Mouse (Mus musculus) ZHBTc4 (cell line): Measurements from ENCODE around the gene Atrn.

Source experiments
- DNase-seq: peaks from one replicate; pipeline ENCODE4 v3.0.0-alpha.2; 2011; ENCODE audit warnings: low read depth, low spot score

Gene Atrn

GRCm38 (mm10) chr2:131038675-131039074, 132.4 kb downstream of the Atrn start:
- DNase-seq, result no peak

GRCm38 (mm10) chr2:131040854-131041825, 134.8 kb downstream of the Atrn start:
- peak; percentile 61 for DNase-seq

- DNase-seq, result no peak
Observed at GRCm38 (mm10) chr2:131042988-131043387, 136.7 kb downstream of the Atrn start, which contains the start of gene Gfra4. TSS of gene Gfra4 (minus strand) at chr2:131043088.

GRCm38 (mm10) chr2:131044354-131044852, 138.1 kb downstream of the Atrn start:
- peak; percentile 22 for DNase-seq

- DNase-seq, result no peak
Observed at GRCm38 (mm10) chr2:131044989-131045720, 138.9 kb downstream of the Atrn start.

GRCm38 (mm10) chr2:131046025-131046424, 139.7 kb downstream of the Atrn start:
- no peak for DNase-seq

- DNase-seq, result no peak
Observed at GRCm38 (mm10) chr2:131052043-131052442, 145.7 kb downstream of the Atrn start.

GRCm38 (mm10) chr2:131052862-131053418, 146.6 kb downstream of the Atrn start:
- DNase-seq, result no peak

- DNase-seq, result peak; percentile 66
Observed at GRCm38 (mm10) chr2:131053851-131054645, 147.8 kb downstream of the Atrn start.

GRCm38 (mm10) chr2:131054646-131055264, 148.5 kb downstream of the Atrn start:
- peak; percentile 26 for DNase-seq

GRCm38 (mm10) chr2:131055631-131056030, 149.3 kb downstream of the Atrn start:
- peak; percentile 92 for DNase-seq

GRCm38 (mm10) chr2:131056191-131056590, 149.9 kb downstream of the Atrn start:
- peak; percentile 84 for DNase-seq

- DNase-seq, result no peak
Observed at GRCm38 (mm10) chr2:131058672-131059071, 152.4 kb downstream of the Atrn start.

GRCm38 (mm10) chr2:131059377-131059776, 153.1 kb downstream of the Atrn start:
- no peak for DNase-seq

GRCm38 (mm10) chr2:131059781-131060540, 153.7 kb downstream of the Atrn start:
- DNase-seq, result no peak

- DNase-seq, result no peak
Observed at GRCm38 (mm10) chr2:131060784-131061183, 154.5 kb downstream of the Atrn start.

- no peak for DNase-seq
Observed at GRCm38 (mm10) chr2:131061607-131062006, 155.3 kb downstream of the Atrn start.

GRCm38 (mm10) chr2:131063404-131063864, 157.1 kb downstream of the Atrn start, which contains the start of gene Adam33:
TSS of gene Adam33 (minus strand) at chr2:131063814.
- DNase-seq, result peak; percentile 46

GRCm38 (mm10) chr2:131066342-131066741, 160.0 kb downstream of the Atrn start:
- no peak for DNase-seq

- DNase-seq, result no peak
Observed at GRCm38 (mm10) chr2:131067481-131067880, 161.2 kb downstream of the Atrn start.
